Mouse (Mus musculus): ENCODE data around the gene Rack1. TPM values are rescaled to one million over a fixed set of nuclear protein-coding genes. Genes with fewer than 3 reads are reported as not detected.

Gene Rack1
- total RNA-seq, 2 experiments from 2014 or later, result 226 to 240 TPM

DNA sequence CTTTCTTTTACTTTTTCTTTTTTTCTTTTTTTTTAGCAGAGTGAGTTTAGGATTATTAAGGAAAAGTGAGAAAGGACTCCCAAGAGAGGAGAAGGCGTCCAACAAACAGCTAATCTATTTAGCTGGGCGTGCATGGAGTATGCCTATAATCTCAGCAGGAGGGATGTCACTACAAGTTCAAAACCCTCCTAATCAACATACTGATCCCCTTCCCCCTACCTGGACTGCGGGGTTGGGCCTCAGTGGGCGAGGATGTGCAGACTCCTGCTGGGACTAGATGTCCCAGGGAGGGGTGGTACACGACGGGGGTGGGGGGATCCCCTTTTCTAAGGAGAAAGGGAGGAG lies 26.6 kb downstream of the Rack1 start:
- no peak for TF ChIP-seq CTCF (conservative IDR thresholded peaks at IDR 0.05)
- Histone ChIP-seq H3K27ac (peak overlapping the region; percentile 44; the same call in 1 of the 2 replicates), H3K4me3 (peak overlapping the region; percentile 37)
- DNase-seq (ENCODE audit: low spot score in 2 of 2), result no peak

DNA sequence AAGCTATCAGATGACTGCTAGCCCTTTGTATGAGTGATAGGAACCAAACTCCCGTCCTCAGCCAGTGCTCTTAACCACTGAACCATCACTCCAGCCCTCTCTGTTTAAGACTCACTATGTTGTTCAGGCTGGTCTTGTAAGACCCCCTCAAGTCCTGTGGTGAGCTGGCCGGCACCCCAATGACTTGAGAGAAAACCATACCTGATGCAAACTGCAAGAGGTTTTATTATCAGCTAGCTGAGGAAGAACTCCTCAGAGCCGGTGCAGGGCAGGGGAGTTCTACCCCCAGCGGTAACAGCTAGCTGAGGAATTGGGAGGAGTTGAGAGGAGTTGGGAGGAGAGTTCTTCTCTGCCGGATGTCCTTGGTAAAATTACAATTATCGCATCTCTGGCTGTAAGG lies 27.8 kb downstream of the Rack1 start:
- TF ChIP-seq CTCF (conservative IDR thresholded peaks at IDR 0.05), result no peak
- peak overlapping the region; percentile 55 for H3K27ac ChIP-seq

DNA sequence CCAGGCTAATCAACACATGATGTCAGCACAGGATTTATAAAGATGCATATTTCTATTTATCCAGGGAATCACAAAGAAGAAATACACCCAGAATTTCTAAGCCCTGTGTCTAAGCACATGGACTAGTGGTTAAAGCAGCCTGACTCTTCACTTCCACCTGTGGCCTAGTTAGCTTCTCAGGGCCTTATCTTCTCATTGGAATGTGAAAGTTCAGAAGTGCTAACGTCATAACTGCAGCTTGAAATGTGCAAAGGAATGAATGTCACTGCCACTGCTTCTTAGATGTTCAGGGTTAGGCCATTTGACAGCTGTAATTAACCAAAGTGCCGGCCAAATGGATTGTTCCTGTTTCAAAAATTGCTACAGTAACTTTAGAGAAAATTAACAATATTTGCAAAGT lies 30.1 kb downstream of the Rack1 start:
- Histone ChIP-seq H3K4me3 (no peak overlapping the region), H3K27ac (no peak overlapping the region)
- no peak for DNase-seq (ENCODE audit: low spot score in 2 of 2)
- no peak for TF ChIP-seq CTCF (conservative IDR thresholded peaks at IDR 0.05)

More for the DNA sequence above, 27.8 kb downstream of the Rack1 start:
- no peak for DNase-seq (ENCODE audit: low spot score in 2 of 2)
- H3K4me3 ChIP-seq, result no peak overlapping the region

DNA sequence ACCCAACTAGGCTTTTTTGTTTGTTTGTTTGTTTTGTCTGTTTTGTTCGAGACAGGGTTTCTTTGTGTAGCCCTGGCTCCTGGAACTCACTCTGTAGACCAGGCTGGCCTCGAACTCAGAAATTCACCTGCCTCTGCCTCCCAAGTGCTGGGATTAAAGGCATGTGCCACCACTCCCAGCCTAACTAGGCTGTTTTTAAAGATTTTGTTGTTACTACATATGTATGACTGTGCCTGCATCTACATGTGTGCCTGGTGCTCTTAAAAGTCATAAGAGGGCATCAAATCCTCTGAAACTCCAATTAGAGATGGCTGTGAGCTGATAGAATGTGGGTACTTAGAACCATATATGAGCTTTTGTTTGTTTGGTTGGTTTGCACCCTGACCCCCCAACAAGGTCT lies 31.1 kb downstream of the Rack1 start:
- TF ChIP-seq CTCF (conservative IDR thresholded peaks at IDR 0.05), result no peak
- Histone ChIP-seq H3K4me3 (no peak overlapping the region), H3K27ac (no peak overlapping the region)
- DNase-seq (ENCODE audit: low spot score in 2 of 2), result no peak

DNA sequence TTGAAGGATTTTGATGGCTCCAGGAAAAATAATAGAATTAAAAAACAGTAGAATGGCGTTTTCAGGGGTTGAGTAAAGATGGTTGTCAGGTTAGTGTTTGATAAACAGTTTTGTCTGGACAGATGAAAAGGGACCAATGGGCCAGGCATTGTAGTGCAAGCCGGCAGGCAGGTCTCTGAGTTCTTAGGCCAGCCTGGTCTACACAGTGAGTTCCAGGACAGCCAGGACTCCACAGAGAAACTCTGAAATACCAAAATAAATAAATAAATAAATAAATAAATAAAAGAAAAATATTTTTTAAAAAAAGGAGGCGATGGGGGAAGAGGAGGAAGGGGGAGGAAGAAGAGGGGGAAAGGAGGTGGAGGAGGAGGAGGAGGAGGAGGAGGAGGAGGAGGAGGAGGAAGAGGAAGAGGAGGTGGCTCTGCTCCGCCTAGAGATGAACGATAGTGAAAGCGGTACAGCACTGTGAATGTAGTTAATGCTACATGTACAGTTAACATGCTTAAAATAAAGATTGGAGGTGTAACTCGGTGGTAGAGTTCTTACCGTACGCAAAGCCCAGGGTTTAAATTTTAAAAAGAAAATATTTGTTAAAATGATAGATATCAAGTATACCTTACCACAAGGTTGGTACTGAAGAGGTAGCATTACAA lies 33.1 kb downstream of the Rack1 start:
- H3K27ac ChIP-seq, result 0 out of 2 replicates have a peak overlapping the region, but pooled peaks have one; percentile 32
- peak overlapping the region; percentile 67 for H3K4me3 ChIP-seq
- DNase-seq (ENCODE audit: low spot score in 2 of 2), result no peak
- TF ChIP-seq CTCF (conservative IDR thresholded peaks at IDR 0.05), result no peak

- TF ChIP-seq CTCF (conservative IDR thresholded peaks at IDR 0.05), result no peak
- peak; percentile 90 to 93 for DNase-seq (ENCODE audit: low spot score in 2 of 2)
- peak overlapping the region; percentile 90 for H3K27ac ChIP-seq
- H3K4me3 ChIP-seq, result peak overlapping the region; percentile 67
Measured at GRCm38 (mm10) chr11:48833731-48834639, 33.9 kb downstream of the Rack1 start.

- Histone ChIP-seq H3K4me3 (no peak overlapping the region), H3K27ac (no peak overlapping the region)
- TF ChIP-seq CTCF (conservative IDR thresholded peaks at IDR 0.05), result no peak
- DNase-seq (ENCODE audit: low spot score in 2 of 2), result no peak
Measured at GRCm38 (mm10) chr11:48835923-48836322, 35.8 kb downstream of the Rack1 start.

- H3K4me3 ChIP-seq, result peak overlapping the region; percentile 85
- no peak for TF ChIP-seq CTCF (conservative IDR thresholded peaks at IDR 0.05)
- DNase-seq (ENCODE audit: low spot score in 2 of 2), result no peak
Measured at GRCm38 (mm10) chr11:48836990-48837309, 36.8 kb downstream of the Rack1 start.

DNA sequence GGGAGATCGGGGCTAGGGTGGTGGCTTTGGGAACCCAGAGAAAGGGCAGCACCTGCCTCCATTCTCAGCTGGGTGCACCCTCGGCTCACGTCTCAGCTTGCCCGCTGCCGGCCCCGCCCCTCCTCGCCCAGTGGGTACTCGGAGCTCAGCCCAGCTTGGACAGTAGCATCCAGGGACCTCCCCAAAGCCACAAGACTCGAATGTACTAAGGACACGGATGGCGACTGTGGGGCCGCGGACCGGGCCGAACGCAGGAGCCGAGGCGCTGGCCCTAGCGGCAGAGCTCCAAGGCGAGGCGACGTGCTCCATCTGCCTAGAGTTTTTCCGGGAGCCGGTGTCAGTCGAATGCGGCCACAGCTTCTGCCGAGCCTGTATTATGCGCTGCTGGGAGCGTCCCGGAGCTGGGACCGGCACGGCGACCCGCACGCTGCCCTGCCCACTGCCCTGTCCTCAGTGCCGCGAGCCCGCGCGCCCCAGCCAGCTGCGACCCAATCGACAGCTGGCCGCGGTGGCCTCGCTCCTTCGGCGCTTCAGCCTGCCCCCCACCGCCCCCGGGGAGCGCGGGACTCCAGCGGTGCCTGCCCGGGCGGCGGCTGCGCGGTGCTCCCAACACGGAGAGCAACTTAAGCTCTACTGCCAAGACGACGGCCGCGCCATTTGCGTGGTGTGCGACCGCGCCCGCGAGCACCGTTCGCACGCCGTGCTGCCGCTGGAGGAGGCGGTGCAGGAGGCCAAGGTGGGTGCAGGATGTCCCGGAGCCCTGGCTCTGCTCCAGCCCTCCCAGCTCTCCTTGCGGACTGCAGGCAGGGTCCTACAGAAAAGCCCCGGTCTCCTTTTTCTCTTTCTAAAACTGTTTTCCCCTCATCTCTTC lies 37.4 kb downstream of the Rack1 start:
- DNase-seq (ENCODE audit: low spot score in 2 of 2), result no peak
- peak; percentile 19; the same call in 1 of the 2 replicates for TF ChIP-seq CTCF (conservative IDR thresholded peaks at IDR 0.05)
- H3K27ac ChIP-seq, result peak overlapping the region; percentile 70
- H3K4me3 ChIP-seq, result peak overlapping the region; percentile 85

More at GRCm38 (mm10) chr11:48836990-48837309, 36.8 kb downstream of the Rack1 start:
- H3K27ac ChIP-seq, result peak overlapping the region; percentile 70; the same call in 1 of the 2 replicates

GRCm38 (mm10) chr11:48838181-48838797 lies 38.2 kb downstream of the Rack1 start:
- TF ChIP-seq CTCF (conservative IDR thresholded peaks at IDR 0.05), result no peak
- Histone ChIP-seq H3K4me3 (peak overlapping the region; percentile 85), H3K27ac (peak overlapping the region; percentile 70)
- DNase-seq (ENCODE audit: low spot score in 2 of 2), result peak in 1 of 2 experiments; percentile 31

- no peak for DNase-seq (ENCODE audit: low spot score in 2 of 2)
- TF ChIP-seq CTCF (conservative IDR thresholded peaks at IDR 0.05), result no peak
- Histone ChIP-seq H3K4me3 (no peak overlapping the region; the same call in 1 of the 2 replicates), H3K27ac (no peak overlapping the region)
Measured at GRCm38 (mm10) chr11:48838879-48839680, 38.9 kb downstream of the Rack1 start.
